9 mouse cellular contexts compared by ENCODE assay signal in the genomic region with DNA sequence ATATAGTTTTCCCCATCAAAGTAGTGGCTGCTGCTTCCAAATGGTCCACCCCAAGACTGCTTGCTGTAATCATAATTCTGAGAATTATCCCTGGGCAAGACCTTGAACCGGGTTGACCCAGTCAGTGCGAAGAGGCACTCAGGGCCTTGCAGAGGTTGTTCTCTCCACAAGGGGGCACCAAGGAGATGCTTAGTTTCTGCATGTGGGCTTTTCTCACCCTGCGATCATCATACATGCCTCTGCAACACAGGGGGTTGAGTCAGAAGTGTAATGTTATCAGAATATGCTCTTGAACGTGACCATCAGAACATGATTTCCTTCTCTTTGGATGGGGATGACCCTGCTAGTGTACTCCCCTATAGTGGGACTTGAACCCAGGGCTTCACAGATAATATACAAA. TPM values are rescaled to one million over a fixed set of nuclear protein-coding genes. Genes with fewer than 3 reads are reported as not detected.
A peak's percentile ranks its signal among the peaks of the same experiment; 100 is the strongest.
DNase-seq lines count a peak whose midpoint lies in the region; ATAC-seq and TF ChIP-seq lines count a peak whose summit lies in the region.
"Had no signal": no experiment of that assay in that cellular context is flagged by ENCODE, and none has a peak within 500 bp of the region (broad histone marks: within the 10 kb centered on the region; RNA-seq: fewer than 3 reads in every experiment).

No protein-coding gene starts in this region.

- H3K27me3 ChIP-seq in liver, postnatal 0 days (ENCODE audit: insufficient read depth, low read length): no peaks in the 10 kb centered on the region
- H3K27me3 ChIP-seq: heart, embryonic 13.5 days had no signal

- no peaks in the 10 kb centered on the region for H3K9me3 ChIP-seq in liver, postnatal 0 days (ENCODE audit: low read length)
- H3K9me3 ChIP-seq: heart, embryonic 13.5 days had no signal

- H3K4me3 ChIP-seq in liver, postnatal 0 days (ENCODE audit: low read depth, low read length): no peak overlapping the region
- H3K4me3 ChIP-seq: heart, embryonic 13.5 days had no signal

- DNase-seq in R1 (ENCODE audit: low read depth, low spot score): peak; percentile 77
- peak; percentile 76 to 80 for DNase-seq in cerebellum, postnatal 25 days
- DNase-seq in gastrocnemius, postnatal 10 days: peak; percentile 64
- peak; percentile 64 to 75 for DNase-seq in kidney, postnatal 25 days
- peak; percentile 70 for DNase-seq in liver, postnatal 0 days
- peak; percentile 54 for DNase-seq in ovary, postnatal 14 days (ENCODE audit: low spot score)
- peak; percentile 61 for DNase-seq in urinary bladder, postnatal 25 days (ENCODE audit: low spot score)

- 40% methylated on average over 4 of the region's 4 CpGs for WGBS in liver, postnatal 0 days (ENCODE audit: insufficient replicate concordance)

- ATAC-seq in CD4-positive, CD25-positive, alpha-beta regulatory T cell, adult 4 months: peak; percentile 89
- ATAC-seq in liver, postnatal 0 days: peak; percentile 75

- H3K9ac ChIP-seq in liver, postnatal 0 days (replicated peaks): no peak overlapping the region
- H3K9ac ChIP-seq: heart, embryonic 13.5 days had no signal

- TF ChIP-seq CTCF in liver, postnatal 0 days (IDR thresholded peaks at IDR 0.05; ENCODE audit: low read depth): peak; percentile 91

- H3K4me1 ChIP-seq in liver, postnatal 0 days (ENCODE audit: insufficient read depth): no peaks in the 10 kb centered on the region

- H3K36me3 ChIP-seq in liver, postnatal 0 days (replicated peaks; ENCODE audit: insufficient read depth, low read length): peaks cover 5% of the 10 kb centered on the region; the same call in 1 of the 2 replicates

- no peak for TF ChIP-seq EP300 in liver, postnatal 0 days (IDR thresholded peaks at IDR 0.05; ENCODE audit: low read depth)

- H3K27ac ChIP-seq in liver, postnatal 0 days (ENCODE audit: low read depth): no peak overlapping the region
- H3K27ac ChIP-seq: heart, embryonic 13.5 days had no signal

- H3K4me2 ChIP-seq in liver, postnatal 0 days (ENCODE audit: low read depth, low read length): no peak overlapping the region
- H3K4me2 ChIP-seq: heart, embryonic 13.5 days had no signal

RNA-seq across cellular contexts. Expression of a gene that starts 8.4 kb away (rescaled TPM):
- polyA plus RNA-seq in CD4-positive, CD25-positive, alpha-beta regulatory T cell, adult 4 months (2017; shearing (Covaris generic)): 10 to 100 TPM; 32.2 to 56.0 TPM
- 10 to 100 TPM; 37.0 to 42.8 TPM for total RNA-seq in gastrocnemius, postnatal 10 days (2021)
- polyA plus RNA-seq in liver, postnatal 0 days (2015; fragmentation: Nextera tagmentation; extraction: Ambion mirVana): 30.3 and 33.6 TPM in 2 replicates

RNA-seq across cellular contexts. Expression of a gene that starts 10.8 kb away (rescaled TPM):
- polyA plus RNA-seq in CD4-positive, CD25-positive, alpha-beta regulatory T cell, adult 4 months (2017; shearing (Covaris generic)): 10 to 100 TPM; 18.5 to 26.0 TPM
- total RNA-seq in gastrocnemius, postnatal 10 days (2021): 10 to 100 TPM; 31.0 to 33.5 TPM
- polyA plus RNA-seq in liver, postnatal 0 days (2015; fragmentation: Nextera tagmentation; extraction: Ambion mirVana): 3.6 and 4.0 TPM in 2 replicates
